Mouse (Mus musculus): Measurements from ENCODE around the gene 4930505A04Rik. TPM values are rescaled to one million over a fixed set of nuclear protein-coding genes. Genes with fewer than 3 reads are reported as not detected.
A peak's percentile ranks its signal among the peaks of the same experiment; 100 is the strongest.

Gene 4930505A04Rik
- 0.18 TPM in 1 of 2 replicates, not detected in the other for polyA plus RNA-seq (2015; fragmentation: Nextera tagmentation; extraction: Ambion mirVana)

GRCm38 (mm10) chr11:30471751-30472593 is at the start of gene 4930505A04Rik:
TSS of gene 4930505A04Rik (minus strand) at chr11:30471827.
- Histone ChIP-seq H3K4me1 (replicated peaks) (peaks cover 17% of the 10 kb centered on the region), H3K27ac (replicated peaks) (peak within 1 kb of the TSS; percentile 85), H3K36me3 (no peaks in the 10 kb centered on the region), H3K27me3 (no peaks in the 10 kb centered on the region), H3K9me3 (no peaks in the 10 kb centered on the region), H3K4me3 (peak within 1 kb of the TSS; percentile 50), H3K4me2 (peak within 1 kb of the TSS; percentile 73), H3K9ac (peak within 1 kb of the TSS; percentile 58)
- WGBS: 7% methylated on average over 17 of the region's 17 CpGs
- peak; percentile 98 for ATAC-seq (ENCODE audit: low FRiP score, low read depth)

GRCm38 (mm10) chr11:30517133-30517532 is 45.5 kb upstream of the 4930505A04Rik start:
- Histone ChIP-seq H3K27me3 (no peaks in the 10 kb centered on the region), H3K4me2 (no peak overlapping the region), H3K4me1 (replicated peaks) (no peaks in the 10 kb centered on the region), H3K36me3 (no peaks in the 10 kb centered on the region), H3K4me3 (no peak overlapping the region), H3K27ac (replicated peaks) (no peak overlapping the region), H3K9ac (no peak overlapping the region), H3K9me3 (no peaks in the 10 kb centered on the region)
- ATAC-seq (ENCODE audit: low FRiP score, low read depth): no peak
- 87% methylated on average over 2 of the region's 2 CpGs for WGBS

GRCm38 (mm10) chr11:30508178-30508577 is 36.6 kb upstream of the 4930505A04Rik start:
- Histone ChIP-seq H3K27ac (replicated peaks) (no peak overlapping the region), H3K9me3 (no peaks in the 10 kb centered on the region), H3K36me3 (no peaks in the 10 kb centered on the region), H3K4me2 (no peak overlapping the region), H3K4me3 (no peak overlapping the region), H3K27me3 (no peaks in the 10 kb centered on the region), H3K4me1 (replicated peaks) (no peaks in the 10 kb centered on the region), H3K9ac (no peak overlapping the region)
- 0 out of 2 replicates have a peak, but pooled peaks have one; percentile 23 for ATAC-seq (ENCODE audit: low FRiP score, low read depth)
- WGBS: 81% methylated on average over 4 of the region's 4 CpGs

GRCm38 (mm10) chr11:30498738-30499355 is 27.2 kb upstream of the 4930505A04Rik start:
- H3K4me1 ChIP-seq (replicated peaks): no peaks in the 10 kb centered on the region
- no peak overlapping the region for H3K4me3 ChIP-seq
- no peak overlapping the region for H3K9ac ChIP-seq
- no peak overlapping the region for H3K27ac ChIP-seq (replicated peaks)
- 74% methylated on average over 3 of the region's 3 CpGs for WGBS
- H3K4me2 ChIP-seq: no peak overlapping the region
- ATAC-seq (ENCODE audit: low FRiP score, low read depth): no peak
- no peaks in the 10 kb centered on the region for H3K36me3 ChIP-seq
- H3K9me3 ChIP-seq: no peaks in the 10 kb centered on the region
- H3K27me3 ChIP-seq: no peaks in the 10 kb centered on the region

- no peaks in the 10 kb centered on the region for H3K4me1 ChIP-seq (replicated peaks)
- no peak overlapping the region for H3K4me3 ChIP-seq
- ATAC-seq (ENCODE audit: low FRiP score, low read depth): no peak
- WGBS: 65% methylated on average over 2 of the region's 2 CpGs
- no peaks in the 10 kb centered on the region for H3K36me3 ChIP-seq
- H3K9ac ChIP-seq: no peak overlapping the region
- H3K27me3 ChIP-seq: no peaks in the 10 kb centered on the region
- no peaks in the 10 kb centered on the region for H3K9me3 ChIP-seq
- no peak overlapping the region for H3K27ac ChIP-seq (replicated peaks)
- no peak overlapping the region for H3K4me2 ChIP-seq
Observed at GRCm38 (mm10) chr11:30497151-30497550, 25.5 kb upstream of the 4930505A04Rik start.

- no peak for ATAC-seq (ENCODE audit: low FRiP score, low read depth)
Observed at GRCm38 (mm10) chr11:30491515-30492260, 20.1 kb upstream of the 4930505A04Rik start.

GRCm38 (mm10) chr11:30488183-30488582 is 16.6 kb upstream of the 4930505A04Rik start:
- Histone ChIP-seq H3K27ac (replicated peaks) (no peak overlapping the region), H3K4me3 (no peak overlapping the region), H3K4me1 (replicated peaks) (no peaks in the 10 kb centered on the region), H3K27me3 (no peaks in the 10 kb centered on the region), H3K4me2 (no peak overlapping the region), H3K9ac (no peak overlapping the region), H3K9me3 (no peaks in the 10 kb centered on the region), H3K36me3 (no peaks in the 10 kb centered on the region)
- ATAC-seq (ENCODE audit: low FRiP score, low read depth): no peak
- WGBS: 57% methylated on average over 10 of the region's 10 CpGs

More at GRCm38 (mm10) chr11:30491515-30492260, 20.1 kb upstream of the 4930505A04Rik start:
- H3K4me2 ChIP-seq: no peak overlapping the region
- no peak overlapping the region for H3K27ac ChIP-seq (replicated peaks)
- no peaks in the 10 kb centered on the region for H3K27me3 ChIP-seq
- no peaks in the 10 kb centered on the region for H3K4me1 ChIP-seq (replicated peaks)
- H3K36me3 ChIP-seq: no peaks in the 10 kb centered on the region
- H3K9ac ChIP-seq: no peak overlapping the region
- no peak overlapping the region for H3K4me3 ChIP-seq
- no peaks in the 10 kb centered on the region for H3K9me3 ChIP-seq

GRCm38 (mm10) chr11:30483286-30483685 is 11.7 kb upstream of the 4930505A04Rik start:
- Histone ChIP-seq H3K27ac (replicated peaks) (no peak overlapping the region), H3K4me2 (no peak overlapping the region), H3K36me3 (no peaks in the 10 kb centered on the region), H3K9me3 (no peaks in the 10 kb centered on the region), H3K27me3 (no peaks in the 10 kb centered on the region), H3K4me1 (replicated peaks) (no peaks in the 10 kb centered on the region), H3K4me3 (no peak overlapping the region), H3K9ac (no peak overlapping the region)
- no peak for ATAC-seq (ENCODE audit: low FRiP score, low read depth)
- 89% methylated on average over 4 of the region's 4 CpGs for WGBS

- peak overlapping the region; percentile 50 for H3K4me3 ChIP-seq
- ATAC-seq (ENCODE audit: low FRiP score, low read depth): peak; percentile 40
- H3K4me1 ChIP-seq (replicated peaks): peaks cover 17% of the 10 kb centered on the region
- peak overlapping the region; percentile 73 for H3K4me2 ChIP-seq
- H3K9me3 ChIP-seq: no peaks in the 10 kb centered on the region
- H3K36me3 ChIP-seq: no peaks in the 10 kb centered on the region
- H3K9ac ChIP-seq: 0 out of 2 replicates have a peak overlapping the region, but pooled peaks have one; percentile 58
- no peaks in the 10 kb centered on the region for H3K27me3 ChIP-seq
- 65% methylated on average over 8 of the region's 8 CpGs for WGBS
- H3K27ac ChIP-seq (replicated peaks): peak overlapping the region; percentile 85
Observed at GRCm38 (mm10) chr11:30471187-30471586, 440 bp downstream of the 4930505A04Rik start.

- ATAC-seq (ENCODE audit: low FRiP score, low read depth): no peak
- Histone ChIP-seq H3K4me3 (no peak overlapping the region), H3K4me2 (no peak overlapping the region), H3K27ac (replicated peaks) (no peak overlapping the region), H3K4me1 (replicated peaks) (no peaks in the 10 kb centered on the region), H3K36me3 (no peaks in the 10 kb centered on the region), H3K27me3 (no peaks in the 10 kb centered on the region), H3K9ac (no peak overlapping the region), H3K9me3 (no peaks in the 10 kb centered on the region)
- WGBS: 93% methylated on average over 4 of the region's 4 CpGs
Observed at GRCm38 (mm10) chr11:30454331-30454730, 17.3 kb downstream of the 4930505A04Rik start.

- Histone ChIP-seq H3K27ac (replicated peaks) (no peak overlapping the region), H3K27me3 (no peaks in the 10 kb centered on the region), H3K4me1 (replicated peaks) (no peaks in the 10 kb centered on the region), H3K4me3 (no peak overlapping the region), H3K9ac (no peak overlapping the region), H3K4me2 (no peak overlapping the region), H3K36me3 (no peaks in the 10 kb centered on the region), H3K9me3 (no peaks in the 10 kb centered on the region)
- WGBS: 90% methylated on average over 2 of the region's 2 CpGs
- ATAC-seq (ENCODE audit: low FRiP score, low read depth): no peak
Observed at GRCm38 (mm10) chr11:30448126-30448525, 23.5 kb downstream of the 4930505A04Rik start.

GRCm38 (mm10) chr11:30447561-30447960 is 24.1 kb downstream of the 4930505A04Rik start:
- Histone ChIP-seq H3K9me3 (no peaks in the 10 kb centered on the region), H3K27ac (replicated peaks) (no peak overlapping the region), H3K27me3 (no peaks in the 10 kb centered on the region), H3K9ac (no peak overlapping the region), H3K4me3 (no peak overlapping the region), H3K4me2 (no peak overlapping the region), H3K4me1 (replicated peaks) (no peaks in the 10 kb centered on the region), H3K36me3 (no peaks in the 10 kb centered on the region)
- WGBS: 90% methylated on average over 1 of the region's 1 CpGs
- no peak for ATAC-seq (ENCODE audit: low FRiP score, low read depth)

Measured in hindbrain, embryonic 15.5 days (tissue).